Mouse (Mus musculus) ES-Bruce4 (cell line): ENCODE measurements around the gene Pard3.

Experiments used
- CTCF ChIP-seq: IDR thresholded peaks from one replicate; pipeline ENCODE4 v1.8.1; 2011; ENCODE audit warnings: low read depth, low read length
- EP300 ChIP-seq: IDR thresholded peaks from 2 replicates; pipeline ENCODE4 v1.6.1; 2011; ENCODE audit warnings: low read depth, low read length; ENCODE audit not compliant: insufficient read depth
- POLR2A ChIP-seq: IDR thresholded peaks from one replicate; pipeline ENCODE4 v1.8.1; 2011; ENCODE audit warnings: low read length; ENCODE audit not compliant: insufficient read depth

DNA sequence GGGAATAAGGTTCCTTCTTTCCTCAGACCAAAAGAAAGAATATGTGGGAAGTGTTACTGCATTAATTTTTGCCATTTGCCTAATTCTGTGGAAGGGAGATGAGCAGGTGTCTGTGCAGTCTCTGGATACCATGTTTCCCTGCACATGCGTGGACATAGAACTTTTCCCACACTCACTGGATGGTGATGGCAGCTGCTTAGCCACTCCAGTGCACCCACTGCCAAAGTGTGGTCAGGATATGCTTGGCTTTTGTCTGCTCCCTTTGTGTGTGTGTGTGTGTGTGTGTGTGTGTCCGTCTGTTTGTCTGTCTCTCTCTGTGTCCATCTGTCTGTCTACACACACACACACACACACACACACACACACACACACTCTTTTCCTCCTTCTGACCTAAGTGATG is 119.8 kb downstream of the Pard3 start:
- TF ChIP-seq CTCF (no peak), POLR2A (no peak), EP300 (no peak)
